26 mouse cellular contexts compared by ENCODE assay signal in genomic region chr5:140076438-140076837, GRCm38 (mm10).
"Had no signal": no experiment of that assay in that cellular context is flagged by ENCODE, and none has a peak within 500 bp of the region (broad histone marks: within the 10 kb centered on the region; RNA-seq: fewer than 3 reads in every experiment).

No protein-coding gene starts in this region.

- H3K36me3 ChIP-seq: hindbrain, embryonic 12.5 days; intestine, embryonic 15.5 days had no signal

- H3K9me3 ChIP-seq: heart, embryonic 10.5 days; heart, embryonic 12.5 days; hindbrain, embryonic 10.5 days; hindbrain, embryonic 12.5 days; intestine, embryonic 15.5 days; limb, embryonic 13.5 days; liver, embryonic 13.5 days had no signal

- H3K27me3 ChIP-seq: heart, embryonic 12.5 days; hindbrain, embryonic 12.5 days; intestine, embryonic 15.5 days; limb, embryonic 13.5 days; liver, embryonic 13.5 days had no signal

- ATAC-seq: hindbrain, embryonic 16.5 days; inflammation-experienced regulatory T-cells, adult 6 months; intestine, embryonic 15.5 days; intestine, postnatal 0 days had no signal

- H3K4me3 ChIP-seq: gastrocnemius, adult 2 months; heart, embryonic 10.5 days; heart, embryonic 12.5 days; hindbrain, embryonic 10.5 days; hindbrain, embryonic 12.5 days; intestine, embryonic 15.5 days; layer of hippocampus, adult 2 months; left cerebral cortex, adult 2 months; limb, embryonic 13.5 days; liver, embryonic 13.5 days had no signal

- H3K4me1 ChIP-seq: intestine, embryonic 15.5 days; liver, embryonic 13.5 days had no signal

- H3K4me2 ChIP-seq: heart, embryonic 12.5 days; hindbrain, embryonic 12.5 days; hindbrain, embryonic 14.5 days; intestine, embryonic 15.5 days; limb, embryonic 13.5 days; liver, embryonic 11.5 days; liver, embryonic 13.5 days had no signal

- H3K9ac ChIP-seq: heart, embryonic 12.5 days; hindbrain, embryonic 12.5 days; hindbrain, embryonic 14.5 days; intestine, embryonic 15.5 days; limb, embryonic 13.5 days; liver, embryonic 13.5 days had no signal

- H3K27ac ChIP-seq: gastrocnemius, adult 2 months; heart, embryonic 10.5 days; hindbrain, embryonic 10.5 days; hindbrain, embryonic 12.5 days; hindbrain, embryonic 14.5 days; intestine, embryonic 15.5 days; layer of hippocampus, adult 2 months; left cerebral cortex, adult 2 months; limb, embryonic 13.5 days; liver, embryonic 13.5 days had no signal

- DNase-seq: gastrocnemius, adult 2 months; gastrocnemius, postnatal 10 days; gastrocnemius, postnatal 25 days; heart, adult 18-20 months; heart, postnatal 10 days; heart, postnatal 4 days; kidney, adult 18-20 months; kidney, adult 8-10 months; kidney, postnatal 10 days; kidney, postnatal 25 days; kidney, postnatal 4 days; liver; liver, embryonic 13.5 days had no signal
